Mouse (Mus musculus): Measurements from ENCODE around the gene Gcgr. TPM values are rescaled to one million over a fixed set of nuclear protein-coding genes. Genes with fewer than 3 reads are reported as not detected.

Gene Gcgr
- total RNA-seq (2023): not detected

DNA sequence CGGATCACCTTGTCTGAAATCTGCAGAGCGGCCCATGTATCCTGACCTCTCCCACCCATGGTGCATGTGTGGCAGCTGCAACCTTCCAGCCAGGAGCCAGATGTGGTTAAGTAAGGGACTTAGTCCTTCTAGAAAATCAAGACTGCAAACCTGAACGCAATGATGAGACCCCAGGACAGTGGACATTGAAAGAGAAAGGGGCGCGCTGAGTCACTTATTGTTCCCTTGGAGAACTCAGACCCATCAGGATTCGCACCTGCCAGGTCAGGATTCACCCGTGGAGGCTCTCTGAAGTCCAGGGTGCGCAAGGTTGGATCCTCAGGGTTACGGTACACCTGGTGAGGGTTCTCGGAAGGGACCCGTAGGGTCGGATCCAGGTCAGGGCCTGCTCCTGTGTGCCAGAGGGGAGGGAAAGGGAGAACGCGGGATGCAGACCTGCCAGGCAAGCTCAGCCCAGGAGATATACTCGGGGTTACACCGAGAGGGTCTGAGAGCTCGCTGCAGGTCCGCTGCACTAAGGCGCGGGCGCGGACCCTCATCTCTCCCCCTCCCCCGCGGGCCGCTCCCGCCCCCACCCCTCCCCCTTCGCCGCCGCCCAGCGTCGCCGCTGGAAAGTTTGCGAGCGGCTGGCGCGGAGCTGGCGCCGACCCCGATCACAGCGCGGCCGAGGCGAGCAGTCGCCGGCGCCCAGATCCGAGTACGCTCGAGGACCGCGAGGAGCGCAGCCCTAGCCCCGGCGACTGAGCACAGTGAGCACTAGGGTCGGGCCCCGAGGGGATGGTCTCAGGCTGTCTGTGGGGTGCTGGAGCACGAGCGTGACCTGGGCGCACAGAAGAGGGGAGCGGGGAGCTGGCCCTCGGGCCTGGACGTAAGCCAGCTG is at the start of gene Gcgr:
Gene Gcgr, plus strand, starts transcription at position 615 of the 880 bp plus-strand sequence.

DNA sequence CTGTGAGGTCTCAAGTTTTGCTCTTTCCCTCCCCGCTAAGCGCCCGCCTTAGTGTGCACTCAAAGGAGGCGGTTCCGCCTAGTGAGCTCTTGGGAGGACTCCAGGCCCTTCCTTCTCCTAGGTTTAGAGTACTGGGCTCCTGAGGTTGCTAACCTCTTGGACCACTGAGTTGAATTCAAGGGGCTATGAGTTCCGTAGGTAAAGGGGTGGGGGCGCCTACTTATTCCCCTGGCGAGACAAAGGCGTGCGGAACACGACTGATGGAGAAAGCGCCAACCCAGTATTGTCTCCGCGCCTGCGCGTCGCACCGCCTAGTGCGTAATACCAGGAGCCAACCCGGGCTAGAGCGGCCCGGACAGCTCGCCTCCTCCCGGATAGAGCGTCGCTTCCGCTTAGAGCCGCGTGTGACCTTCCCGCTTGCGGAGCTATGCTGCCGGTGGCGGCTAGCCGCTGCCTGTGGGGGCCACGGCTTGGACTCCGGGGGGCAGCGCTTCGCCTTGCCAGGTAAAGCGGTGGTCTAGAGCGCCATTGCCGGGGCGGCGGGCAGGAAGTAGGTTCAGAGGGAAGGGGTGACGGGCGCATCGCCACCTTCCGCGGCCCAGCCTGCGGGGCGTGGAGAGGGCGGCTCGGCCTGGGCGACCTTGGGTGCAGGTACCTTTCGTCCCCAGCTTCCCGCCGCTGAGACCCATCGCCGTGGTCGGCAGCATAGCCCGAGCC is 46.1 kb upstream of the Gcgr start, which contains the start of gene Mrpl12:
Gene Mrpl12, plus strand, starts transcription at position 349 of the 717 bp plus-strand sequence.

GRCm38 (mm10) chr11:120491317-120492023 is 39.0 kb upstream of the Gcgr start, which contains the start of gene Slc25a10:
Slc25a10 (plus strand) TSS chr11:120491840.

DNA sequence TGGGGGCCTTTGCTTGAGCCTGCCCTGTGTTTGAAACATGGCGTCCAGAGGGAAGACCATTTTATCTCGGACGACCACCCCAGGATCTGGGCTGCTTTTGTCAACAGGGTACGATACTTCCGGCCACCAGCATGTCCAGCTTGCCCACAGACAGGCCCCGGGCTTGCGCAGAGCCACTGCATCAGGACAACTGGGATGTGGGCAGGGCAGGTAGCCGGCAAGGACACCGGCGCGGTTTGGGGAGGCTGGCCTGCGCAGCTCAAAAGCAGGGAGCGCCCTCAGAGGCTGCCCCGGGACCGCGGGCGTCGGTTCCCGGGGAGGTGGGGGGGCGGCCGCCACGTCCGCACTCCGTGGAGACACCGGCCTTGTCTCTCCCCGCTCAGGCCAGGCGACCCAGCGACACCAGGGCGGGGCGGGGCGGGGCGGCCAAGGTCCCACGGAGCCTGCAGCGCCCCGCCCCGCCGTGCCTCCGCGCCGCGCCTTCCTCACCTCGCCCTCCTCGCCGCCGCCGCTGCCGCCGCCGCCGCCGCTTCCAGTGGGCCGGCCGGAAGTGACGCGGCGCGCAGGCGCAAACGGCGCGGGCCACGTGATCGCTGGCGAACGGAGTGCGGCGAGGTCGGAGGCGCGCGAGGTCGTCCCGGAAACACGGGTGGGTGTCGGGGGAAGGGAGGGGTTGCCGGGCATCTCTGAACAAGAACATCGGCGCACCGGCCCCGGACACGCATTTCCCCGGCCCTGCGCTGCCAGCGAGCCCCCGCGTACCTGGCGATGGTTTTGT is 18.9 kb downstream of the Gcgr start, which contains the start of gene Mcrip1:
Gene Mcrip1, minus strand, starts transcription at position 560 of the 778 bp plus-strand sequence.

GRCm38 (mm10) chr11:120550810-120551440 is 20.4 kb downstream of the Gcgr start, which contains the start of gene Ppp1r27:
Ppp1r27 (minus strand) TSS chr11:120551132.

GRCm38 (mm10) chr11:120572752-120573584 is 42.5 kb downstream of the Gcgr start, which contains the start of gene P4hb:
P4hb (minus strand) TSS chr11:120573253.

GRCm38 (mm10) chr11:120581490-120582267 is 51.2 kb downstream of the Gcgr start, which contains the start of gene Arhgdia:
Arhgdia (minus strand) TSS chr11:120581624.

Other genes with a start within 250 kb of the Gcgr start
- gene Actg1, start 182.2 kb upstream of the Gcgr start, total RNA-seq (2023): 1,479 TPM
- gene Fscn2, start 169.2 kb upstream of the Gcgr start, total RNA-seq (2023): not detected
- 19.7 TPM for gene Faap100, start 151.9 kb upstream of the Gcgr start, total RNA-seq (2023)
- gene Nploc4, start 93.0 kb upstream of the Gcgr start, total RNA-seq (2023): 45.7 TPM
- 14.2 TPM for gene Tspan10, start 88.1 kb upstream of the Gcgr start, total RNA-seq (2023)
- 0.77 TPM for gene Pde6g, start 77.2 kb upstream of the Gcgr start, total RNA-seq (2023)
- 2.9 TPM for gene Oxld1, start 72.6 kb upstream of the Gcgr start, total RNA-seq (2023)
- 28.4 TPM for gene Ccdc137, start 72.6 kb upstream of the Gcgr start, total RNA-seq (2023)
- gene Arl16, start 63.1 kb upstream of the Gcgr start, total RNA-seq (2023): 10.8 TPM
- gene Mrpl12, start 46.1 kb upstream of the Gcgr start, total RNA-seq (2023): 36.0 TPM
- 11.0 TPM for gene Slc25a10, start 38.9 kb upstream of the Gcgr start, total RNA-seq (2023)
- 41.2 TPM for gene Mcrip1, start 19.0 kb downstream of the Gcgr start, total RNA-seq (2023)
- gene Ppp1r27, start 20.4 kb downstream of the Gcgr start, total RNA-seq (2023): not detected
- gene P4hb, start 42.6 kb downstream of the Gcgr start, total RNA-seq (2023): 159 TPM
- 371 TPM for gene Arhgdia, start 50.9 kb downstream of the Gcgr start, total RNA-seq (2023)
- gene Alyref, start 67.7 kb downstream of the Gcgr start, total RNA-seq (2023): 93.3 TPM
- gene Anapc11, start 67.7 kb downstream of the Gcgr start, total RNA-seq (2023): 84.8 TPM
- 3.2 TPM for gene Npb, start 77.8 kb downstream of the Gcgr start, total RNA-seq (2023)
- gene Pcyt2, start 87.2 kb downstream of the Gcgr start, total RNA-seq (2023): 121 TPM
- gene Sirt7, start 94.5 kb downstream of the Gcgr start, total RNA-seq (2023): 126 TPM
- 28.8 TPM for gene Mafg, start 102.9 kb downstream of the Gcgr start, total RNA-seq (2023)
- gene Pycr1, start 113.1 kb downstream of the Gcgr start, total RNA-seq (2023): 1.9 TPM
- not detected for gene Myadml2, start 117.5 kb downstream of the Gcgr start, total RNA-seq (2023)
- not detected for gene Notum, start 130.5 kb downstream of the Gcgr start, total RNA-seq (2023)
- 104 TPM for gene Aspscr1, start 142.3 kb downstream of the Gcgr start, total RNA-seq (2023)
- gene Cenpx, start 183.0 kb downstream of the Gcgr start, total RNA-seq (2023): 33.8 TPM
- 28.8 TPM for gene Lrrc45, start 183.2 kb downstream of the Gcgr start, total RNA-seq (2023)
- 1.7 TPM for gene Rac3, start 190.8 kb downstream of the Gcgr start, total RNA-seq (2023)
- not detected for gene Dcxr, start 196.6 kb downstream of the Gcgr start, total RNA-seq (2023)
- gene Cbr2, start 201.4 kb downstream of the Gcgr start, total RNA-seq (2023): not detected
- gene Hmga1b, start 232.1 kb downstream of the Gcgr start, total RNA-seq (2023): 35.1 TPM

All from CD8-positive naive resting alpha-beta T cell, adult 57 days (primary cell).